Mouse (Mus musculus) urinary bladder, postnatal 14 days (tissue): Measurements from ENCODE around the gene Lin7a.

Experiments
- DNase-seq: peaks from one replicate; pipeline ENCODE4 v3.0.0; 2021; ENCODE audit warnings: low spot score

The Lin7a gene

DNA sequence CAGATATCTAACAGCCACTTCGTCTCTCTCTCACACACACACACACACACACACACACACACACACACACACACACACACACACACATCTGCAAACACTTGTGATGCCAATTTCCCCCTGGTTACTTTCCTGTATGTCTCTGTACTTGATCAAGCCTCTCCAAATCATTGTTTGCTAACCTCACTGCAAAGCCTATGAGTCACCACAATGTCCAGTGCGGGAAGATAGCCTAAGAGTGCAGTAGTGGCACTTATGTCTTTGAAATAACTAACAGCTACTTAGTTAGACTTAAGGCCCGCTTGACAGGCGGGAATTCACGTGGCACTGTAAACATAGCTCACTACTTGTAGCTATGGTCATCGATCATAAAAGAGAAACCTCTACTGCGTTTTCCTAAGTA lies 196.3 kb downstream of the Lin7a start:
- DNase-seq: no peak
